Mouse (Mus musculus) limb, embryonic 11.5 days (tissue): Measurements from ENCODE around the gene Styxl1. TPM values are rescaled to one million over a fixed set of nuclear protein-coding genes. Genes with fewer than 3 reads are reported as not detected.
A peak's percentile ranks its signal among the peaks of the same experiment; 100 is the strongest.

Source experiments
- ATAC-seq: fragments of 200-750 bp; cut with Nextera tagmentation; 2 replicates; pipeline ENCODE4 v1.8.0; 2017; ENCODE audit warnings: low read depth; ENCODE audit not compliant: insufficient number of reproducible peaks, low FRiP score, low TSS enrichment
- DNase-seq: peaks from one replicate; pipeline ENCODE4 v3.0.0-alpha.2; 2015; ENCODE audit warnings: low spot score
- H3K27ac ChIP-seq: fragments of 300-500 bp; sonication (generic); replicated peaks from 2 replicates; pipeline ENCODE4 v1.5.1; 2014; ENCODE audit warnings: low read depth, mild to moderate bottlenecking, low read length
- H3K27me3 ChIP-seq: fragments of 300-500 bp; sonication (generic); 2 replicates; pipeline ENCODE4 v1.6.1; 2014; ENCODE audit warnings: mild to moderate bottlenecking, low read length, mixed read lengths; ENCODE audit not compliant: control insufficient read depth, insufficient read depth
- H3K36me3 ChIP-seq: fragments of 300-500 bp; sonication (generic); 2 replicates; pipeline ENCODE4 v1.6.1; 2014; ENCODE audit warnings: mild to moderate bottlenecking, low read length, moderate library complexity, mixed read lengths; ENCODE audit not compliant: control insufficient read depth, insufficient read depth
- H3K4me1 ChIP-seq: fragments of 300-500 bp; sonication (generic); 2 replicates; pipeline ENCODE4 v1.6.1; 2014; ENCODE audit warnings: low read length, mixed read lengths; ENCODE audit not compliant: control insufficient read depth, insufficient read depth
- H3K4me2 ChIP-seq: fragments of 300-500 bp; sonication (generic); 2 replicates; pipeline ENCODE4 v1.6.1; 2014; ENCODE audit warnings: low read depth, mild to moderate bottlenecking, moderate library complexity; ENCODE audit not compliant: severe bottlenecking
- H3K4me3 ChIP-seq: fragments of 300-500 bp; sonication (generic); 2 replicates; pipeline ENCODE4 v1.5.1; 2014; ENCODE audit warnings: low read depth, low read length
- H3K9ac ChIP-seq: fragments of 300-500 bp; sonication (generic); 2 replicates; pipeline ENCODE4 v1.6.1; 2014; ENCODE audit warnings: mild to moderate bottlenecking, low read length
- H3K9me3 ChIP-seq: fragments of 300-500 bp; sonication (generic); 2 replicates; pipeline ENCODE4 v1.6.1; 2016; ENCODE audit warnings: low read length; ENCODE audit not compliant: control insufficient read depth
- WGBS: fragments of 180-500 bp; shearing (Covaris S2); extraction: QIAGEN DNeasy Blood & Tissue Kit; methylation state at CpG from one replicate; pipeline ENCODE4 v1.1.7; 2014; 5-methylcytosine and 5-hydroxymethylcytosine counted together
- polyA plus RNA-seq: library from polyadenylated mRNA; unstranded; fragments of >200 nt; fragmentation: Nextera tagmentation; extraction: Ambion mirVana; gene quantifications from 2 replicates; pipeline ENCODE4 v1.2.1, GENCODE M21; 2014

Gene Styxl1
- polyA plus RNA-seq, 1 experiment from 2014 or later, result not detected

- no peak overlapping the region for H3K9ac ChIP-seq
- no peak overlapping the region for H3K27ac ChIP-seq
- H3K4me1 ChIP-seq, result no peaks in the 10 kb centered on the region
- no peaks in the 10 kb centered on the region for H3K36me3 ChIP-seq
- H3K27me3 ChIP-seq, result no peaks in the 10 kb centered on the region
- no peak for ATAC-seq
- H3K4me2 ChIP-seq, result no peak overlapping the region
- H3K9me3 ChIP-seq, result no peaks in the 10 kb centered on the region; the same call in 1 of the 2 replicates
- WGBS, result 81% methylated on average over 2 of the region's 2 CpGs
- DNase-seq, result no peak
- H3K4me3 ChIP-seq, result no peak overlapping the region
These were observed 26.6 kb downstream of the Styxl1 start for GRCm38 (mm10) chr5:135751595-135751994.

- no peaks in the 10 kb centered on the region; the same call in 1 of the 2 replicates for H3K9me3 ChIP-seq
- H3K4me2 ChIP-seq, result no peak overlapping the region
- no peaks in the 10 kb centered on the region for H3K4me1 ChIP-seq
- DNase-seq, result no peak
- H3K9ac ChIP-seq, result no peak overlapping the region
- ATAC-seq, result no peak
- no peaks in the 10 kb centered on the region for H3K36me3 ChIP-seq
- 81% methylated on average over 1 of the region's 1 CpGs for WGBS
- no peak overlapping the region for H3K4me3 ChIP-seq
- no peaks in the 10 kb centered on the region for H3K27me3 ChIP-seq
- no peak overlapping the region for H3K27ac ChIP-seq
These were observed 27.1 kb downstream of the Styxl1 start for GRCm38 (mm10) chr5:135751041-135751440.

- Histone ChIP-seq H3K4me3 (peak overlapping the region; percentile 86), H3K4me1 (peaks cover 9% of the 10 kb centered on the region; the same call in 1 of the 2 replicates), H3K9me3 (no peaks in the 10 kb centered on the region; the same call in 1 of the 2 replicates), H3K27ac (no peak overlapping the region), H3K27me3 (no peaks in the 10 kb centered on the region), H3K36me3 (no peaks in the 10 kb centered on the region), H3K4me2 (peak overlapping the region; percentile 85), H3K9ac (peak overlapping the region; percentile 47)
- ATAC-seq (peak; percentile 31; the same call in 1 of the 2 replicates), DNase-seq (peak; percentile 48)
- 19% methylated on average over 12 of the region's 12 CpGs for WGBS
These were observed 33.4 kb downstream of the Styxl1 start for GRCm38 (mm10) chr5:135744742-135745141.

GRCm38 (mm10) chr5:135743741-135744609 is 34.2 kb downstream of the Styxl1 start, which contains the start of gene Tmem120a:
TSS of gene Tmem120a (minus strand) at chr5:135744448.
- peaks cover 9% of the 10 kb centered on the region; the same call in 1 of the 2 replicates for H3K4me1 ChIP-seq
- H3K27me3 ChIP-seq, result no peaks in the 10 kb centered on the region
- H3K9ac ChIP-seq, result peak within 1 kb of the TSS; percentile 77
- no peak within 1 kb of the TSS for H3K27ac ChIP-seq
- peak; percentile 95 for DNase-seq
- peak within 1 kb of the TSS; percentile 86 for H3K4me3 ChIP-seq
- H3K4me2 ChIP-seq, result peak within 1 kb of the TSS; percentile 85
- WGBS, result under 1% methylated on average over 59 of the region's 60 CpGs
- H3K9me3 ChIP-seq, result no peaks in the 10 kb centered on the region; the same call in 1 of the 2 replicates
- peak; percentile 89 for ATAC-seq
- no peaks in the 10 kb centered on the region for H3K36me3 ChIP-seq

- no peak overlapping the region for H3K27ac ChIP-seq
- ATAC-seq (no peak), DNase-seq (peak; percentile 61)
- 20% methylated on average over 18 of the region's 18 CpGs for WGBS
- H3K4me1 ChIP-seq, result peaks cover 9% of the 10 kb centered on the region; the same call in 1 of the 2 replicates
- H3K36me3 ChIP-seq, result no peaks in the 10 kb centered on the region
- H3K27me3 ChIP-seq, result no peaks in the 10 kb centered on the region
- H3K4me2 ChIP-seq, result peak overlapping the region; percentile 85
- peak overlapping the region; percentile 86 for H3K4me3 ChIP-seq
- no peaks in the 10 kb centered on the region; the same call in 1 of the 2 replicates for H3K9me3 ChIP-seq
- peak overlapping the region; percentile 77; the same call in 1 of the 2 replicates for H3K9ac ChIP-seq
These were observed 35.0 kb downstream of the Styxl1 start for GRCm38 (mm10) chr5:135742941-135743740.

GRCm38 (mm10) chr5:135742156-135742555 is 36.0 kb downstream of the Styxl1 start:
- Histone ChIP-seq H3K9ac (no peak overlapping the region), H3K36me3 (no peaks in the 10 kb centered on the region), H3K27me3 (no peaks in the 10 kb centered on the region), H3K27ac (no peak overlapping the region), H3K9me3 (no peaks in the 10 kb centered on the region), H3K4me1 (peaks cover 9% of the 10 kb centered on the region; the same call in 1 of the 2 replicates), H3K4me2 (no peak overlapping the region), H3K4me3 (no peak overlapping the region)
- DNase-seq (peak; percentile 45), ATAC-seq (no peak)
- WGBS, result 65% methylated on average over 10 of the region's 10 CpGs

GRCm38 (mm10) chr5:135738266-135738665 is 39.9 kb downstream of the Styxl1 start:
- H3K9ac ChIP-seq, result no peak overlapping the region
- H3K27me3 ChIP-seq, result no peaks in the 10 kb centered on the region
- H3K4me1 ChIP-seq, result peaks cover 5% of the 10 kb centered on the region; the same call in 1 of the 2 replicates
- H3K4me2 ChIP-seq, result no peak overlapping the region
- DNase-seq (no peak), ATAC-seq (no peak)
- WGBS, result 17% methylated on average over 6 of the region's 6 CpGs
- no peak overlapping the region for H3K4me3 ChIP-seq
- H3K9me3 ChIP-seq, result no peaks in the 10 kb centered on the region
- peaks cover 23% of the 10 kb centered on the region for H3K36me3 ChIP-seq
- H3K27ac ChIP-seq, result no peak overlapping the region

GRCm38 (mm10) chr5:135737154-135737553 is 41.0 kb downstream of the Styxl1 start:
- no peaks in the 10 kb centered on the region for H3K27me3 ChIP-seq
- no peak overlapping the region for H3K4me2 ChIP-seq
- H3K27ac ChIP-seq, result no peak overlapping the region
- no peaks in the 10 kb centered on the region for H3K4me1 ChIP-seq
- WGBS, result 81% methylated on average over 7 of the region's 7 CpGs
- no peak overlapping the region for H3K4me3 ChIP-seq
- no peaks in the 10 kb centered on the region for H3K9me3 ChIP-seq
- no peak for DNase-seq
- peaks cover 31% of the 10 kb centered on the region for H3K36me3 ChIP-seq
- no peak overlapping the region for H3K9ac ChIP-seq
- no peak for ATAC-seq
